Mouse (Mus musculus) embryonic facial prominence, embryonic 14.5 days (tissue): Measurements from ENCODE around the gene Tead4. TPM values are rescaled to one million over a fixed set of nuclear protein-coding genes. Genes with fewer than 3 reads are reported as not detected.
"Not testable (repeated sequence)": the region's sequence is repeated elsewhere in the genome, so short reads cannot be mapped to it uniquely, and the experiment has no call there.

Experiments used
- ATAC-seq: fragments of 200-750 bp; cut with Nextera tagmentation; 2 replicates; pipeline ENCODE4 v1.8.0; 2017; ENCODE audit warnings: low read depth, moderate number of reproducible peaks, moderate TSS enrichment
- DNase-seq: peaks from one replicate; pipeline ENCODE4 v3.0.0-alpha.2; 2015; ENCODE audit warnings: low spot score
- H3K27ac ChIP-seq: fragments of 300-500 bp; sonication (generic); replicated peaks from 2 replicates; pipeline ENCODE4 v1.5.1; 2014; ENCODE audit warnings: low read depth, mild to moderate bottlenecking, low read length, moderate library complexity
- H3K27me3 ChIP-seq: fragments of 300-500 bp; sonication (generic); replicated peaks from 2 replicates; pipeline ENCODE4 v1.6.1; 2014; ENCODE audit warnings: low read length; ENCODE audit not compliant: control insufficient read depth, insufficient read depth
- H3K36me3 ChIP-seq: fragments of 300-500 bp; sonication (generic); 2 replicates; pipeline ENCODE4 v1.6.1; 2014; ENCODE audit warnings: low read length, mixed read lengths; ENCODE audit not compliant: control insufficient read depth, insufficient read depth
- H3K4me1 ChIP-seq: fragments of 300-500 bp; sonication (generic); 2 replicates; pipeline ENCODE4 v1.6.1; 2014; ENCODE audit warnings: antibody characterized with exemption, low read length; ENCODE audit not compliant: control insufficient read depth, insufficient read depth
- H3K4me2 ChIP-seq: fragments of 300-500 bp; sonication (generic); 2 replicates; pipeline ENCODE4 v1.6.1; 2014; ENCODE audit warnings: low read depth, mild to moderate bottlenecking, low read length, moderate library complexity, mixed read lengths
- H3K4me3 ChIP-seq: fragments of 300-500 bp; sonication (generic); 2 replicates; pipeline ENCODE4 v1.5.1; 2014; ENCODE audit warnings: low read depth, mild to moderate bottlenecking, low read length
- H3K9ac ChIP-seq: fragments of 300-500 bp; sonication (generic); 2 replicates; pipeline ENCODE4 v1.6.1; 2014; ENCODE audit warnings: low read depth, mild to moderate bottlenecking, low read length, moderate library complexity, mixed read lengths
- H3K9me3 ChIP-seq: fragments of 300-500 bp; sonication (generic); 2 replicates; pipeline ENCODE4 v1.6.1; 2016; ENCODE audit warnings: low read length; ENCODE audit not compliant: control insufficient read depth
- WGBS: fragments of 180-500 bp; shearing (Covaris S2); extraction: QIAGEN DNeasy Blood & Tissue Kit; methylation state at CpG from one replicate; pipeline ENCODE4 v1.1.7; 2014; 5-methylcytosine and 5-hydroxymethylcytosine counted together
- polyA plus RNA-seq: library from polyadenylated mRNA; unstranded; fragments of >200 nt; fragmentation: Nextera tagmentation; extraction: Ambion mirVana; gene quantifications from 2 replicates; pipeline ENCODE4 v1.2.1, GENCODE M21; 2014

The Tead4 gene
- polyA plus RNA-seq, 1 experiment from 2014 or later: 8.9 TPM

- no peak overlapping the region for H3K27ac ChIP-seq
- H3K36me3 ChIP-seq: peaks cover 24% of the 10 kb centered on the region
- H3K27me3 ChIP-seq: no peaks in the 10 kb centered on the region
- H3K9me3 ChIP-seq: no peaks in the 10 kb centered on the region
- ATAC-seq (peak; percentile 62), DNase-seq (peak; percentile 88)
- 10% methylated on average over 4 of the region's 4 CpGs for WGBS
- H3K4me1 ChIP-seq: no peaks in the 10 kb centered on the region
- H3K4me3 ChIP-seq: no peak overlapping the region
- H3K9ac ChIP-seq: no peak overlapping the region
- no peak overlapping the region for H3K4me2 ChIP-seq
These were observed 17.7 kb upstream of the Tead4 start for GRCm38 (mm10) chr6:128318317-128318716.

GRCm38 (mm10) chr6:128315597-128315996 is 15.0 kb upstream of the Tead4 start:
- ATAC-seq (no peak), DNase-seq (no peak)
- 81% methylated on average over 8 of the region's 8 CpGs for WGBS
- Histone ChIP-seq H3K9me3 (no peaks in the 10 kb centered on the region), H3K27me3 (no peaks in the 10 kb centered on the region), H3K27ac (no peak overlapping the region), H3K36me3 (no peaks in the 10 kb centered on the region), H3K4me1 (no peaks in the 10 kb centered on the region), H3K9ac (no peak overlapping the region), H3K4me3 (no peak overlapping the region), H3K4me2 (no peak overlapping the region)

- Histone ChIP-seq H3K27ac (no peak overlapping the region), H3K9ac (no peak overlapping the region), H3K4me3 (no peak overlapping the region), H3K27me3 (no peaks in the 10 kb centered on the region), H3K36me3 (no peaks in the 10 kb centered on the region), H3K9me3 (no peaks in the 10 kb centered on the region), H3K4me1 (no peaks in the 10 kb centered on the region), H3K4me2 (no peak overlapping the region)
- 83% methylated on average over 6 of the region's 6 CpGs for WGBS
- DNase-seq (no peak), ATAC-seq (no peak)
These were observed 14.2 kb upstream of the Tead4 start for GRCm38 (mm10) chr6:128314796-128315195.

DNA sequence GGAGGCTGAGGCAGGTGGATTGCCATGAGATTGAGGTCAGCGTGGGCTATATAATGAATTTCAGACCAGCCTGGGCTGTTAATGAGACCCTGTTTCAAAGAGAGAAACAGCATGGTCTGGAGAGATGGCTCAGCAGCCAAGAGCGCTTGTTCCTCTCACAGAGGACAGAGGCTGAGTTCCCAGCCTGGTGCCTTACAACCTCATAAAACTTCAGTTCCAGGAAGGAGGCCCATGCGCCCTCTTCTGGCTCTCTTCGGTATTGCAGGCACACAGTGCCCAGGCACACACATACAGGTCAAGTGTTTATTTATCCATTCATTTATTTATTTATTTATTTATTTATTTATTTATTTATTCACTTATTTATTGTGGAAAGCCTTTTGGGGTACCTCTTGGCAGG is 7.7 kb upstream of the Tead4 start:
- Histone ChIP-seq H3K36me3 (no peaks in the 10 kb centered on the region), H3K4me1 (no peaks in the 10 kb centered on the region), H3K27me3 (no peaks in the 10 kb centered on the region), H3K9ac (no peak overlapping the region), H3K4me2 (no peak overlapping the region), H3K27ac (no peak overlapping the region), H3K9me3 (no peaks in the 10 kb centered on the region), H3K4me3 (no peak overlapping the region)
- ATAC-seq (peak; percentile 70; the same call in 1 of the 2 replicates), DNase-seq (peak; percentile 68)
- 31% methylated on average over 4 of the region's 4 CpGs for WGBS

DNA sequence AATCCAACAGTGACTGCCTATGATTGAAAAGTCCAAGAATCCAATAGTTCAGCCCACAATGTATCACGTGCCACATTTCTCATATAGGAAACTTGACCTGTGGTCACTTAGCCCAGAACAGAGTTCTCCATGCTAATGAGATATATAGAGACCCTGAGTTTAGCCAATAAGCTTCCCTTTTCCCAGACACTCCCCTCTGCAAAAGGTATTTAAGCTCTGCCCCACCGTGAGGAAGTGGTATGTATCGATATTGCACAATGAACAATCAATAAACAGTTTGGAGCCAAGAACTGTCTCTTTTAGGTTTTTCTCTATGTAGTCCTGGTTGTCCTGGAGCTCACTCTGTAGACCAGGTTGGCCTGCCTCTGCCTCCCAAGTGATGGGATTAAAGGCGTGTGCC is 4.2 kb upstream of the Tead4 start:
- ATAC-seq (no peak), DNase-seq (no peak)
- no peak overlapping the region for H3K4me3 ChIP-seq
- WGBS: 84% methylated on average over 4 of the region's 4 CpGs
- no peak overlapping the region for H3K27ac ChIP-seq
- no peaks in the 10 kb centered on the region for H3K9me3 ChIP-seq
- no peak overlapping the region for H3K9ac ChIP-seq
- H3K4me1 ChIP-seq: peaks cover 4% of the 10 kb centered on the region; the same call in 1 of the 2 replicates
- H3K27me3 ChIP-seq: peaks cover 6% of the 10 kb centered on the region
- no peaks in the 10 kb centered on the region for H3K36me3 ChIP-seq
- H3K4me2 ChIP-seq: no peak overlapping the region

GRCm38 (mm10) chr6:128302640-128303039 is 2.0 kb upstream of the Tead4 start:
- not testable (repeated sequence) for H3K4me2 ChIP-seq, H3K9ac ChIP-seq, DNase-seq, H3K4me3 ChIP-seq, H3K4me1 ChIP-seq, H3K36me3 ChIP-seq, H3K9me3 ChIP-seq, H3K27ac ChIP-seq, ATAC-seq
- WGBS: 72% methylated on average over 3 of the region's 3 CpGs
- peaks cover 12% of the 10 kb centered on the region for H3K27me3 ChIP-seq

- no peak for ATAC-seq
- no peaks in the 10 kb centered on the region for H3K9me3 ChIP-seq
- H3K9ac ChIP-seq: no peak overlapping the region
- no peaks in the 10 kb centered on the region for H3K36me3 ChIP-seq
- DNase-seq: no peak
- H3K4me1 ChIP-seq: peaks cover 12% of the 10 kb centered on the region
- H3K4me2 ChIP-seq: no peak overlapping the region
- WGBS: 84% methylated on average over 3 of the region's 3 CpGs
- no peak overlapping the region for H3K4me3 ChIP-seq
- no peak overlapping the region for H3K27ac ChIP-seq
- H3K27me3 ChIP-seq: peaks cover 12% of the 10 kb centered on the region
These were observed 1.3 kb upstream of the Tead4 start for GRCm38 (mm10) chr6:128301891-128302290.

- no peak for DNase-seq
- H3K27me3 ChIP-seq: peaks cover 12% of the 10 kb centered on the region
- H3K9ac ChIP-seq: no peak overlapping the region
- peak overlapping the region; percentile 54; the same call in 1 of the 2 replicates for H3K4me3 ChIP-seq
- H3K4me2 ChIP-seq: peak overlapping the region; percentile 99
- WGBS: 48% methylated on average over 11 of the region's 11 CpGs
- H3K4me1 ChIP-seq: peaks cover 17% of the 10 kb centered on the region
- no peaks in the 10 kb centered on the region for H3K36me3 ChIP-seq
- H3K27ac ChIP-seq: no peak overlapping the region
- ATAC-seq: no peak
- H3K9me3 ChIP-seq: no peaks in the 10 kb centered on the region
These were observed 835 bp upstream of the Tead4 start for GRCm38 (mm10) chr6:128301458-128301857.

DNA sequence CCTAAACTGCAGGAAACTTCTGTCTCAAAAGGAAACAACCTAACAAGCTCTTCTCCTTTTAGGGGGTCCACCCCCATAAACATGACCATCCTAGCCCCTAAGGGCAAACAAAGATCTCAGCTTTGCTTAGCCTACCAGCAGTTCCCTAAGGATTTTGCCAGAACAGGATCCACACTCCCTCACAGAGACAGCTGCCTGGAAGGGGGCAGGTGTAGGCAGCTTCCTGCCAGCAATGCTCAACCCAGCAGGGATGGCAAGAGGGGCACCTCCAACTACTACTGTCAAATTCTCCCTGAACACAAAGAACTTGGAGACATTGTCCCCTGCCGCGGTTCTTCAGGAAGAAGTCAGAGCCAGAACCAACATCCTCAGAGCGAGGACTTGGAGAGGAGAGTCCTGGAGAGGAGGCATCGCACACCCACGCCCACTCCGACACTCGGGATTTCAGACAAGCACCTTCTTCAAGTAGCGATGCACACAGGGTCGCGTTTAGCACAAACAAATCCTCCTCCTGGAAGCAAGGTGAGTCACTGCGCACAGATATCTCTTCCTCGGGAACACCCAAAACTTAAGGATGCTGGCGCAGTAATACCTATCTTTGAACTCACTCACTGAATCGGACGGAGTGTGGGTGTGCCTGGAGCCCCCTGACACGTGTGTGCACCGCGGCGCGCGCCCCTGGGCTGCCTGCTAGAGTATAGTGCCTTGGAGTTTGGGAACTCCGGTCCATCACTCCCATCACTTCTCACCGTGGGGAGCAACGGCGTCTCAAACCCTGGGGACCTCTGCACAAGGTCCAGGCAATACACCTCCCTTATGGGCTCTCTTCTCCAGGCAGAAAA is 1.1 kb downstream of the Tead4 start:
- WGBS: 0% methylated on average over 25 of the region's 25 CpGs
- H3K9me3 ChIP-seq: no peaks in the 10 kb centered on the region
- no peak overlapping the region; the same call in 1 of the 2 replicates for H3K27ac ChIP-seq
- peak overlapping the region; percentile 99 for H3K4me2 ChIP-seq
- H3K9ac ChIP-seq: peak overlapping the region; percentile 63
- H3K36me3 ChIP-seq: no peaks in the 10 kb centered on the region
- peak overlapping the region; percentile 54 for H3K4me3 ChIP-seq
- ATAC-seq: peak; percentile 17; the same call in 1 of the 2 replicates
- peaks cover 24% of the 10 kb centered on the region for H3K4me1 ChIP-seq
- H3K27me3 ChIP-seq: peaks cover 12% of the 10 kb centered on the region
- no peak for DNase-seq
